Mouse (Mus musculus): Measurements from ENCODE around the gene Set.
A peak's percentile ranks its signal among the peaks of the same experiment; 100 is the strongest.
"Not testable (repeated sequence)": the region's sequence is repeated elsewhere in the genome, so short reads cannot be mapped to it uniquely, and the experiment has no call there.

The Set gene

GRCm38 (mm10) chr2:30057223-30057904 lies at the start of gene Set:
Gene Set (plus strand): TSS chr2:30057378.
- DNase-seq (ENCODE audit: extremely low read depth, low read depth): peak; percentile 81

GRCm38 (mm10) chr2:30009101-30009500 lies 48.1 kb upstream of the Set start:
- DNase-seq (ENCODE audit: extremely low read depth, low read depth): no peak

DNA sequence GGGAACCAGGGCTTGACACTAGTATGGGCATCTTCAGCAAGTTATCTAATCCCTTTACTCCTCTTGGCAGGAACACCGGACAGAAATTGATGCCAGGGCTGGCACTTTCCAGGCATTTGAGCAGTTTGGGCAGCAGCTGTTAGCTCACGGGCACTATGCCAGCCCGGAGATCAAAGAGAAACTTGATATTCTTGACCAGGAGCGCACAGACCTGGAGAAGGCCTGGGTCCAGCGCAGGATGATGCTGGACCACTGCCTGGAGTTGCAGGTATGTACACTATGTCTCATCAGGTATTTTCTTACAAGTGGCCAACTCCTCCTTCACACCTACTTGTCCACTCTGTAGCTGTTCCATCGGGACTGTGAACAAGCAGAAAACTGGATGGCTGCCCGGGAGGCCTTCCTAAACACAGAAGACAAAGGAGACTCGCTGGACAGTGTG lies 46.3 kb upstream of the Set start:
- no peak for DNase-seq (ENCODE audit: extremely low read depth, low read depth)

DNA sequence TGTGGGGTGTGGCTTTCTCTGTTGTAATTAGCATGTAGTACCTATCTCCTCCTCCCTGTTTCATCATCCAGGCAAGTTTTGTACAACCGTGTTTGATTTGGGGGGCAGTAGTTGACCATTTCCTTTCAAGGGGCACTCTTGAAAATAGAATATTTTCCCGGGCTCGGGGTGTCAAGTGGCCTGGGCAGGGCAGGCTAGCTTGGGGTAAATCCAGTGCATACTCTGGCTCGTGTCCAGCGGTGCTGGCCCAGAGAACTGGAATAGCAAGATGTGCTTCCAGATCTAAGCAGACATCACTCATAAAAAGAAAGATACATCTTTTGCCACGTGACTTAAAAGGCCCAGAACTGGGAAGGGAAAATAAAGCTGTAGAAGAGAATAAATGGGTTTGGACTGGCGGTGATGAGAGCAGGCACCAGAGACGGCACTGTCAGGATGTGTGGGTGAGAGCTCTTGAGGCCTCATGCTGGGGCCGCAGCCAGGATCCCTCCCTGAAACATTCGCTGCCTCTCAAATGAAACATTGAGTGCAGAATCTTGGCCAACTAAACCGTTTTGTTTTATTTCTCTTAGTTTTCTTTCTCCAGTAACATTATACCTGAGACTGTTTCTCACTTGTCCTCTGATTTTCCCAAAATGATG lies 42.7 kb upstream of the Set start:
- no peak for DNase-seq (ENCODE audit: extremely low read depth, low read depth)

GRCm38 (mm10) chr2:30025454-30025853 lies 31.7 kb upstream of the Set start:
- DNase-seq (ENCODE audit: extremely low read depth, low read depth): no peak

- no peak for DNase-seq (ENCODE audit: extremely low read depth, low read depth)
These were observed 30.2 kb upstream of the Set start for GRCm38 (mm10) chr2:30026997-30027396.

DNA sequence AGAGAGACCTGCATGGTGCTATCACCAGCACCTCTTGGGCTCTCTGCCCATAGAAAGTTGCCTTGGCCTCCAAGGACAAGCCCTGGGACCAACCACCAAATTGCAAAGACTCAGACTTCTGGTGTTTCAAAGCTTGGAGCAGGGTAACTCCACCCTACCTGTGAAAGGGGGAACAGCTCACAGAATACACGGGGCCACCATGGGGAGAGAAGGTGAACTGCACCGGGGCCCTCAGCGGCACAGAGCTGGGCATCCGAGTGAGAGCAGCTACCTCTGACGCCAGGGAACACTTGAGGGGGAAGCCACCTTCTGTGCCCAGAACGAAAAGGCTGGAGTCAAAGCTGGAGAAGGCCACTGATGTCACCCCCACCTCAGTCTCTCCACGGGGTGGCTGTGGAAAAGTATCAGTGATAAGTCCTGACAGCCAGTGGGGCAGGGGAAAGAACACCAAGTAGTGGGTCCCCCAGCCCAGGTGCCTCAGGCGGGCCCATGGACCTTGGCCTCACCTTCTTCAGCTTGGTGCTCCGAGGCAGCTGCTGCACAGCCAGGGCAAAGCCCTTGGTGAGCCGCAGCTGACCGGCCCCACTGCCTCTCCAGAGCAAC lies 24.8 kb upstream of the Set start:
- no peak for DNase-seq (ENCODE audit: extremely low read depth, low read depth)

- DNase-seq (ENCODE audit: extremely low read depth, low read depth): no peak
These were observed 24.2 kb upstream of the Set start for GRCm38 (mm10) chr2:30032957-30033356.

DNA sequence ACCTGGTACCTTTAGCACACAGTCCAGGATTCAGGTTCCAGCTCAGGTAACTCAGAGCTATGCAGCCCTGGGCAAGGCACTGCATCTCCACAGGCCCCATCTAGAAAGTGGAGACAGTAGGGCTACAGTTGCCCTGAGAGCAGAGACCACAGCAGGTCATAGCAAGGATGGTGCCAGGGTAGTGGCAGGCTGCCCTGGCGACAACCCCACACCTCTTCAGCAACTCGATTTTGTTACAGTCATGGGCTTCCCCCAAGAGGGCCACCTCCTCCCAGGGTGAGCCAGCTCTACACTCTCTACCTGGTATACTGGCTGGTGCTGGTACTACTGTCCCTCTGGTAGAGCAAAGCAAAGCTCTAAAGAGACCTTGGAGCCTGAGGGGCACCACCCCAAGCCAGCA lies 19.4 kb upstream of the Set start:
- no peak for DNase-seq (ENCODE audit: extremely low read depth, low read depth)

GRCm38 (mm10) chr2:30038370-30038769 lies 18.8 kb upstream of the Set start:
- DNase-seq (ENCODE audit: extremely low read depth, low read depth): no peak

DNA sequence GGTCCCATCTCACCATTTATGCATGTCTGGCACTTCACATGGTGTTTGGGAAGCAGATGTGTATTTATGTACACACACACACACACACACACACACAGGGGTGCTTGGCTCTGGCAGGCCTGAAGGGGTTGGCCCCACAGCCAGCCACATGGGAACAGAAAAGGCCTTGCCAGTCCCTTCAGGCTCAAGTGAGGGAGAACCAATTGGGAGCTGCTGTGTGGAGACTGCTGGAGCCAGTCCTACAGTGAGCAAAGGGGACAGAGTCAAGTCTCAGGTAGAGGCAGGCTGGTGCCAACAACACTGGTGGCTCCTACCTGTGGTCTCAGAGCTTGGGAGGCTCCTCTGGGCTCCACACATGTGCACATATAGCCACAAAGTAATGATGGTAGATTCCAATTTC lies 17.5 kb upstream of the Set start:
- DNase-seq (ENCODE audit: extremely low read depth, low read depth): no peak

GRCm38 (mm10) chr2:30042445-30042844 lies 14.7 kb upstream of the Set start:
- peak; percentile 51 for DNase-seq (ENCODE audit: extremely low read depth, low read depth)

DNA sequence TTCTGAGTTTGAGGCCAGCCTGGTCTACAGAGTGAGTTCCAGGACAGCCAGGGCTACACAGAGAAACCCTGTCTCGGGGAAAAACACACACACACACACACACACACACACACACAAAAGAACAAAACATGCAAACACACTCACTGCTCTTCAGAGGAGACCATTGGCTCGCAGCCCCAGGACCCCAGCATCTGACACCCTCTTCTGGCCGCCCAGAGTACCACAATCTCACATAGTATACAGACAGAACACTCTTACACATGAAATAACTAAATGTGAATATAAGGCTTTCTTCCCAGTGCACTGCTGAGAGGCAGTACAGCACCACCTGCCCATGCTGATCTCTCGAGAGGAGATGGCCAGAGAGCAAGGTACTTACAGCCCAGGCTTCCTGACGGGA lies 12.6 kb upstream of the Set start:
- DNase-seq (ENCODE audit: extremely low read depth, low read depth): no peak

DNA sequence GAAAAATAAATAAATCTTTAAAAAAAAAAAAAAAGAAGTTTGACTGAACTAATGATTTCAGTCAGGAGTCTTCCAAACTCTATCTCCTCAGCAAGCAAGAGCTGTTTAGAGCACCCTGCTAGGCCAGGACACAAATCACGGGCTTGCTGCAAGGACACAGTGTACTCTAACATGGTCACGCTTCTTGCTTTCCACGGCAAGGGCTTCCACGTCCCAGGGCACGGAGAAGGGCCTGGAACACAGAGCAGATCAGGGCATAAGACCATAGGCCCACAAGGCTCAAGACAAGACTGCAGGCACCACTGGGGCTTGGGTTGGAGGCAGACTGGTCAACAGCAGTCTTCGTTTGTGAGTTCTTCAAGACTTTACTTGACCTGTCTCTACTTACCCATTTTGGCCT lies 10.1 kb upstream of the Set start:
- no peak for DNase-seq (ENCODE audit: extremely low read depth, low read depth)

DNA sequence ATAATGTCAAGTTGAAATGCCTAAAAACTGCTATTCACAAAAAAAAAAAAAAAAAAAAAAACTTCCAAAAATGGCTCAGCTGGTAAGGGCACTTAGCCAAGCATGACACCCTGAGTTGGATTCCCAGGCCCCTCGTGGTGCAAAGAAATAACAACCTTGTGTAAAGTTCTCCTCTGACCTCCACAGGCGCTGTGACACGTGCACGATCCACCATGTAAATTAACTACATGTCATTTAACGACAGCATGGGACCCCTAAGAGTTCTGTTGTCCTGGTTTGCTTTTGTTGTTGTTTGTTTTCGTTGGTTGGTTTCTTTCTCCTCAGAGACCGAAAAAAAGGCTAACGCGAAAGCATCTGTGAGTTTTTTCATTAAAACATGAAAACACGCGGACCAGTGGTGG lies 9.1 kb upstream of the Set start:
- peak; percentile 36 for DNase-seq (ENCODE audit: extremely low read depth, low read depth)

GRCm38 (mm10) chr2:30048699-30049388 lies 8.3 kb upstream of the Set start, which contains the start of gene Wdr34:
Gene Wdr34 (minus strand): TSS chr2:30048881.
- DNase-seq (ENCODE audit: extremely low read depth, low read depth): peak; percentile 83

GRCm38 (mm10) chr2:30049831-30050230 lies 7.3 kb upstream of the Set start:
- DNase-seq (ENCODE audit: extremely low read depth, low read depth): peak; percentile 96

DNA sequence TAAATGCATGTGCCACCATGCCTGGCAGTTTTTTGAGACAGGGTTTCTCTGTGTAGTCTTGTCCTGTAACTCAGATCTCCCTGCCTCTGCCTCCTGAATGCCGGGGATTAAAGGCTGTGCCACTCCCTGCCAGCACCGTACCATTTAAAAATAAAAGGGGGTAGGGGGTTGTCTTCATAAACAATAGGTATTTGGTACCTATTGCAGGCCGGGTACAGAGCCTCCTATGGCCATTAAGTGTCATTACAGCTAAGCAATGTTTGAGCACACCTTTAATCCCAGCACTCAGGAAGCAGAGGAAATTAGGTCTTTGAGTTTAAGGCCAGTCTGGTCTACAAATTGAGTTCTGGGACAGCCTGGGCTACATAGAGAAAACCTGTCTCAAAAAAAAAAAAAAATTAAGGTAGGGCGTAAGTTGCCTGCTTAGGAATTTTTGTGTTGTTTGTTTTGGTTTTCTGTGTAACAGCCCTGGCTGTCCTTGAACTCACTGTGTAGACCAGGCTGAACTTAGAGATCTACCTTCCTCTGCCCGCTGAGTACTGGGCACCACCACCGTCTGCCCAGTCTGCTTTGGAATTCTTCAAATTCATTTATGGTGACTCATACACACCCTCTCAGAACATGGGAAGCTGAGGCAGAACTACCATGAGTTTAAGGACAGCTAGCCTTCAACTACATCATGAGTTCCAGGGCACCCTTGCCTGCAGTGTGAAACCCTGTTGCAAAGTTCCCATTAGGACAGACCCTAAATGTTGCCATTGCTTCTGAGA lies 5.0 kb upstream of the Set start:
- no peak for DNase-seq (ENCODE audit: extremely low read depth, low read depth)

DNA sequence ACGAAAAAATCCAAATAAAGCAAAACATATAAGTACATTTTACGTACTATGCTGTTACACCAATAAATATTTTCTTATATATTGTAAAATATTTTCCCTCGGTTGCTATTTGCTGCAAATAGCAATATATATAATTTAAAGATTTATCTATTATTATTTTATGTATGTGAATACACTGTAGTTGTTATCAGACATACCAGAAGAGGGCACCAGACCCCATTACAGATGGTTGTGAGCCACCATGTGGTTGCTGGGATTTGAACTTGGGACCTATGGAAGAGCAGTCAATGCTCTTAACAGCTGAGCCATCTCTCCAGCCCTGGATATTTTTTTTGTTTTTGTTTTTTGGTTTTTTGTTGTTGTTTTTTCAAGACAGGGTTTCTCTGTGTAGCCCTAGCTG lies 1.9 kb upstream of the Set start:
- not testable (repeated sequence) for DNase-seq (ENCODE audit: extremely low read depth, low read depth)

DNA sequence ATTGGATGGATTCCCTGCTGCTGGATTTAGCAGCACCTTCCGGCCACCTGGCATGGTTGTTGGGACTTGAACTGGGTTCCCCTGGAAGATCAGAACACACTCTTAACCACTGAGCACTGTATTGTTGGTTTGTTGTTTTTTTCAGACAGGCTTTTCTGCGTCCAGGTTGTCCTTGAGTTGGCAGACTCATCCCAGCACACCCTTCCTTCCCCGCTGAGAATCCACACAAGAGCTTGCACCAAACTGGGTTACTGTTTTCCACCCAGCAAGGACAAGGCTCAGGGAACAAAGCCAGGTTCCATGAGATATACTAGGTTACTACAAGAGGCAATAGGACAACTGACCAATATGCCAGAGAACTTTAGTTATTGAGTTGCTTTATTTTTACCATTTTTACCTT lies 442 bp upstream of the Set start:
- DNase-seq (ENCODE audit: extremely low read depth, low read depth): no peak

GRCm38 (mm10) chr2:30058418-30058817 lies 1.2 kb downstream of the Set start:
- DNase-seq (ENCODE audit: extremely low read depth, low read depth): no peak
